Mouse (Mus musculus) CH12.LX (cell line): ENCODE data around the gene Spsb4.

ENCODE experiments used
- BHLHE40 ChIP-seq: IDR thresholded peaks from 2 replicates; pipeline ENCODE4 v1.6.1; 2011; ENCODE audit warnings: mild to moderate bottlenecking, low read depth, low read length, improper control_type of control experiment
- CTCF ChIP-seq, 2 experiments: IDR thresholded peaks in 1 of 2; conservative IDR thresholded peaks in 1 of 2; 2 replicates each; pipeline ENCODE4 v1.5.1; 2011 to 2012; ENCODE audit warnings: low read depth in 2 of 2, low read length in 2 of 2, improper control_type of control experiment in 1 of 2, inconsistent platforms in 1 of 2, mild to moderate bottlenecking in 1 of 2, moderate library complexity in 1 of 2
- ETS1 ChIP-seq: conservative IDR thresholded peaks from 2 replicates; pipeline ENCODE4 v1.6.1; 2012; ENCODE audit warnings: low read depth, mild to moderate bottlenecking, inconsistent platforms, low read length, improper control_type of control experiment, moderate library complexity
- HCFC1 ChIP-seq: IDR thresholded peaks from 2 replicates; pipeline ENCODE4 v1.6.1; 2012; ENCODE audit warnings: low read depth, mild to moderate bottlenecking, inconsistent platforms, low read length, improper control_type of control experiment
- MAX ChIP-seq: IDR thresholded peaks from 2 replicates; pipeline ENCODE4 v1.6.1; 2011; ENCODE audit warnings: low read length, improper control_type of control experiment
- POLR2A ChIP-seq: IDR thresholded peaks from 2 replicates; pipeline ENCODE4 v1.6.1; 2011; ENCODE audit warnings: low read depth, mild to moderate bottlenecking, improper control_type of control experiment, low read length
- RAD21 ChIP-seq: IDR thresholded peaks from 2 replicates; pipeline ENCODE4 v1.6.1; 2011; ENCODE audit warnings: low read depth, mild to moderate bottlenecking, low read length, improper control_type of control experiment, moderate library complexity
- TCF12 ChIP-seq: IDR thresholded peaks from 2 replicates; pipeline ENCODE4 v1.6.1; 2014; ENCODE audit warnings: low read depth, mild to moderate bottlenecking, inconsistent platforms, low read length, improper control_type of control experiment
- UBTF ChIP-seq: IDR thresholded peaks from 2 replicates; pipeline ENCODE4 v1.6.1; 2012; ENCODE audit warnings: low read depth, mild to moderate bottlenecking, inconsistent platforms, low read length, improper control_type of control experiment, moderate library complexity
- USF1 ChIP-seq: IDR thresholded peaks from 2 replicates; pipeline ENCODE4 v1.6.1; 2014; ENCODE audit warnings: low read depth, mild to moderate bottlenecking, inconsistent platforms, low read length, improper control_type of control experiment
- ZC3H11A ChIP-seq: IDR thresholded peaks from 2 replicates; pipeline ENCODE4 v1.6.1; 2012; ENCODE audit warnings: low read depth, mild to moderate bottlenecking, inconsistent platforms, low read length, improper control_type of control experiment
- ZKSCAN1 ChIP-seq: IDR thresholded peaks from 2 replicates; pipeline ENCODE4 v1.6.1; 2012; ENCODE audit warnings: low read depth, inconsistent platforms, low read length, improper control_type of control experiment, borderline replicate concordance

DNA sequence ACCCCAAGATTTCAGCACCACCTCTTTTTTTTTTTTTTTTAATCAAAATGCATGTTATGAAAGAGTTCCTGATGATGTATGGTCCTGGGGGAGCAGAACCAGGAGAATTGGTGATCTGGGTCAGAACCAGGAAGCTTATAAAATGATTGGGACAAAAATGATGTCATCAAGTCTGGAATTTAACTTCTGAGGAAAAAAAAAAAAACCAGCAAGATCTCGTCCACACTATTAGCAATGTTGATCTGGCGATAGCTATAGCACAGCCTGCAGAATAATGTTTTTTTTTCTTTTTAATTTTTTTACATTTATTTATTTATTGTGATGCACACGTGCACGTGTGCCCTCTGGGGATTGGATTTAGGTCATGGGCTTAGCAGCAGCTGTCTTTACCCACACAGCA lies 27.6 kb upstream of the Spsb4 start:
- no peak for TF ChIP-seq MAX
- no peak for TF ChIP-seq USF1
- no peak for TF ChIP-seq UBTF
- TF ChIP-seq BHLHE40: no peak
- no peak for TF ChIP-seq POLR2A
- no peak for TF ChIP-seq TCF12
- no peak for TF ChIP-seq ZKSCAN1
- TF ChIP-seq RAD21: no peak
- no peak for TF ChIP-seq CTCF (conservative IDR thresholded peaks at IDR 0.05 in 1 of 2, IDR thresholded peaks at IDR 0.05 in 1 of 2; ENCODE audit: low read depth in 2 of 2, low read length in 2 of 2)
- no peak for TF ChIP-seq ETS1
- TF ChIP-seq HCFC1: no peak
- no peak for TF ChIP-seq ZC3H11A
